Mouse (Mus musculus) spleen, adult 2 months (tissue): Measurements from ENCODE around the gene Inka1. TPM values are rescaled to one million over a fixed set of nuclear protein-coding genes. Genes with fewer than 3 reads are reported as not detected.
A peak's percentile ranks its signal among the peaks of the same experiment; 100 is the strongest.

Experiments
- DNase-seq, 2 experiments: peaks; one replicate each; pipeline versions ENCODE4 v3.0.0 to v3.0.0-alpha.2; 2012 to 2021; ENCODE audit warnings: low spot score in 2 of 2, low read depth in 1 of 2
- H3K27ac ChIP-seq: fragments of 200-500 bp; 2 replicates; pipeline ENCODE4 v1.5.1; 2012; ENCODE audit warnings: low read length, inconsistent platforms; ENCODE audit not compliant: insufficient read depth
- H3K27me3 ChIP-seq: fragments of 200-500 bp; 2 replicates; pipeline ENCODE4 v1.6.1; 2012; ENCODE audit warnings: mild to moderate bottlenecking, moderate library complexity, low read length, inconsistent platforms; ENCODE audit not compliant: control insufficient read depth, insufficient read depth
- H3K36me3 ChIP-seq: fragments of 200-500 bp; 2 replicates; pipeline ENCODE4 v1.6.1; 2012; ENCODE audit warnings: mild to moderate bottlenecking, low read length, inconsistent platforms; ENCODE audit not compliant: control insufficient read depth, insufficient read depth
- H3K4me1 ChIP-seq: fragments of 200-500 bp; 2 replicates; pipeline ENCODE4 v1.6.1; 2011; ENCODE audit warnings: inconsistent platforms; ENCODE audit not compliant: control insufficient read depth, insufficient read depth, insufficient read length
- H3K4me3 ChIP-seq: fragments of 200-500 bp; 2 replicates; pipeline ENCODE4 v1.5.1; 2011; ENCODE audit warnings: mild to moderate bottlenecking, inconsistent platforms; ENCODE audit not compliant: insufficient read depth, insufficient read length; ENCODE audit errors: extremely low read depth
- CTCF ChIP-seq: fragments of 200-500 bp; IDR thresholded peaks from 2 replicates; pipeline ENCODE4 v1.5.1; 2011; ENCODE audit warnings: mild to moderate bottlenecking, inconsistent platforms; ENCODE audit not compliant: insufficient read depth, insufficient read length, insufficient replicate concordance; ENCODE audit errors: extremely low read depth
- POLR2A ChIP-seq: fragments of 200-500 bp; IDR thresholded peaks from 2 replicates; pipeline ENCODE4 v1.6.1; 2011; ENCODE audit warnings: low read depth, low read length, inconsistent platforms
- WGBS: fragments of 180-500 bp; shearing (Covaris S2); methylation state at CpG from one replicate; pipeline ENCODE4 v1.1.7; 2018; 5-methylcytosine and 5-hydroxymethylcytosine counted together
- polyA plus RNA-seq: library from polyadenylated mRNA; depleted of rRNA; stranded (reverse); fragments of >200 nt; gene quantifications from 2 replicates; pipeline ENCODE4 v1.2.3, GENCODE M21; 2012

Gene Inka1
- polyA plus RNA-seq, 1 experiment = 19.8 TPM

GRCm38 (mm10) chr9:107994464-107994863 is 8.8 kb upstream of the Inka1 start:
- no peak overlapping the region for H3K27ac ChIP-seq
- 8% methylated on average over 2 of the region's 2 CpGs for WGBS
- TF ChIP-seq CTCF (no peak), POLR2A (no peak)

GRCm38 (mm10) chr9:107993013-107993412 is 7.3 kb upstream of the Inka1 start:
- 64% methylated on average over 11 of the region's 11 CpGs for WGBS
- TF ChIP-seq CTCF (no peak), POLR2A (no peak)
- Histone ChIP-seq H3K4me1 (no peaks in the 10 kb centered on the region), H3K27ac (no peak overlapping the region), H3K36me3 (no peaks in the 10 kb centered on the region), H3K4me3 (no peak overlapping the region), H3K27me3 (no peaks in the 10 kb centered on the region)
- no peak for DNase-seq

More at GRCm38 (mm10) chr9:107994464-107994863, 8.8 kb upstream of the Inka1 start:
- DNase-seq = no peak
- no peaks in the 10 kb centered on the region for H3K36me3 ChIP-seq
- no peaks in the 10 kb centered on the region for H3K27me3 ChIP-seq
- H3K4me1 ChIP-seq = no peaks in the 10 kb centered on the region
- no peak overlapping the region for H3K4me3 ChIP-seq

GRCm38 (mm10) chr9:107992197-107992596 is 6.5 kb upstream of the Inka1 start, which contains the start of gene Cdhr4:
Cdhr4 (plus strand) TSS chr9:107992497.
- H3K27ac ChIP-seq = no peak within 1 kb of the TSS
- DNase-seq = no peak
- H3K36me3 ChIP-seq = no peaks in the 10 kb centered on the region
- no peaks in the 10 kb centered on the region for H3K27me3 ChIP-seq
- no peaks in the 10 kb centered on the region for H3K4me1 ChIP-seq
- 86% methylated on average over 2 of the region's 2 CpGs for WGBS
- no peak for TF ChIP-seq CTCF
- no peak for TF ChIP-seq POLR2A
- no peak within 1 kb of the TSS for H3K4me3 ChIP-seq

GRCm38 (mm10) chr9:107987950-107988349 is 2.3 kb upstream of the Inka1 start:
- Histone ChIP-seq H3K4me1 (peaks cover 22% of the 10 kb centered on the region), H3K4me3 (no peak overlapping the region), H3K27me3 (no peaks in the 10 kb centered on the region), H3K27ac (no peak overlapping the region), H3K36me3 (0 out of 2 replicates have a peak, but pooled peaks cover 1% of the 10 kb centered on the region)
- 59% methylated on average over 3 of the region's 3 CpGs for WGBS
- no peak for DNase-seq
- TF ChIP-seq POLR2A (no peak), CTCF (no peak)

- Histone ChIP-seq H3K27ac (no peak overlapping the region), H3K27me3 (no peaks in the 10 kb centered on the region), H3K4me1 (peaks cover 34% of the 10 kb centered on the region), H3K36me3 (peaks cover 5% of the 10 kb centered on the region), H3K4me3 (peak overlapping the region; percentile 79; the same call in 1 of the 2 replicates)
- 1% methylated on average over 18 of the region's 18 CpGs for WGBS
- DNase-seq = peak; percentile 63 to 83
- peak; percentile 92 for TF ChIP-seq CTCF
- TF ChIP-seq POLR2A = no peak
These were observed 697 bp upstream of the Inka1 start for GRCm38 (mm10) chr9:107986376-107986775.

GRCm38 (mm10) chr9:107984754-107985055 is 974 bp downstream of the Inka1 start:
- H3K36me3 ChIP-seq = peaks cover 15% of the 10 kb centered on the region
- peaks cover 34% of the 10 kb centered on the region for H3K4me1 ChIP-seq
- H3K4me3 ChIP-seq = peak overlapping the region; percentile 79; the same call in 1 of the 2 replicates
- WGBS = 23% methylated on average over 9 of the region's 9 CpGs
- no peak for TF ChIP-seq POLR2A
- no peak for TF ChIP-seq CTCF
- H3K27ac ChIP-seq = peak overlapping the region; percentile 82
- no peaks in the 10 kb centered on the region for H3K27me3 ChIP-seq
- no peak for DNase-seq

- peaks cover 20% of the 10 kb centered on the region for H3K36me3 ChIP-seq
- TF ChIP-seq POLR2A (no peak), CTCF (no peak)
- peak overlapping the region; percentile 83 for H3K27ac ChIP-seq
- no peaks in the 10 kb centered on the region for H3K27me3 ChIP-seq
- H3K4me3 ChIP-seq = peak overlapping the region; percentile 79; the same call in 1 of the 2 replicates
- WGBS = 32% methylated on average over 19 of the region's 19 CpGs
- DNase-seq = no peak
- peaks cover 34% of the 10 kb centered on the region for H3K4me1 ChIP-seq
These were observed 1.5 kb downstream of the Inka1 start for GRCm38 (mm10) chr9:107984052-107984753.
